Mouse (Mus musculus) embryo, embryonic 10 days (tissue): ENCODE measurements around the gene Tbc1d8.

Experiments used
- DNase-seq: peaks from one replicate; pipeline ENCODE4 v3.0.0-alpha.2; 2015; ENCODE audit warnings: low spot score

Tbc1d8 gene

GRCm38 (mm10) chr1:39478057-39478895, at the start of gene Tbc1d8:
Gene Tbc1d8 (minus strand): TSS chr1:39478755.
- DNase-seq, result peak; percentile 87

- no peak for DNase-seq
These were observed 49.8 kb upstream of the Tbc1d8 start for GRCm38 (mm10) chr1:39528319-39528718.

- DNase-seq, result peak; percentile 90
These were observed 48.9 kb upstream of the Tbc1d8 start for GRCm38 (mm10) chr1:39527432-39527831.

GRCm38 (mm10) chr1:39526371-39527167, 48.0 kb upstream of the Tbc1d8 start:
- no peak for DNase-seq

GRCm38 (mm10) chr1:39525763-39526162, 47.2 kb upstream of the Tbc1d8 start:
- DNase-seq, result no peak

GRCm38 (mm10) chr1:39522519-39522918, 44.0 kb upstream of the Tbc1d8 start:
- peak; percentile 63 for DNase-seq

- DNase-seq, result no peak
These were observed 42.8 kb upstream of the Tbc1d8 start for GRCm38 (mm10) chr1:39521326-39521725.

GRCm38 (mm10) chr1:39515303-39515991, 36.9 kb upstream of the Tbc1d8 start:
- no peak for DNase-seq

- no peak for DNase-seq
These were observed 33.6 kb upstream of the Tbc1d8 start for GRCm38 (mm10) chr1:39512183-39512582.

- DNase-seq, result no peak
These were observed 33.2 kb upstream of the Tbc1d8 start for GRCm38 (mm10) chr1:39511775-39512174.

GRCm38 (mm10) chr1:39505600-39505999, 27.0 kb upstream of the Tbc1d8 start:
- DNase-seq, result no peak

- peak; percentile 59 for DNase-seq
These were observed 25.7 kb upstream of the Tbc1d8 start for GRCm38 (mm10) chr1:39504261-39504660.

GRCm38 (mm10) chr1:39502817-39503633, 24.5 kb upstream of the Tbc1d8 start:
- no peak for DNase-seq

GRCm38 (mm10) chr1:39499485-39499941, 21.0 kb upstream of the Tbc1d8 start:
- DNase-seq, result no peak

GRCm38 (mm10) chr1:39497748-39498147, 19.2 kb upstream of the Tbc1d8 start:
- no peak for DNase-seq

GRCm38 (mm10) chr1:39496995-39497394, 18.4 kb upstream of the Tbc1d8 start:
- no peak for DNase-seq

- DNase-seq, result no peak
These were observed 15.1 kb upstream of the Tbc1d8 start for GRCm38 (mm10) chr1:39493664-39494063.

- DNase-seq, result no peak
These were observed 14.6 kb upstream of the Tbc1d8 start for GRCm38 (mm10) chr1:39493165-39493564.

GRCm38 (mm10) chr1:39487370-39487769, 8.8 kb upstream of the Tbc1d8 start:
- no peak for DNase-seq

- DNase-seq, result peak; percentile 68
These were observed 3.7 kb upstream of the Tbc1d8 start for GRCm38 (mm10) chr1:39482115-39482815.

GRCm38 (mm10) chr1:39479254-39479653, 699 bp upstream of the Tbc1d8 start:
- DNase-seq, result no peak
